Mouse (Mus musculus) midbrain, embryonic 13.5 days (tissue): ENCODE results near the gene Ehbp1l1. TPM values are rescaled to one million over a fixed set of nuclear protein-coding genes. Genes with fewer than 3 reads are reported as not detected.
A peak's percentile ranks its signal among the peaks of the same experiment; 100 is the strongest.

Experiments used
- ATAC-seq: fragments of 200-750 bp; cut with Nextera tagmentation; 2 replicates; pipeline ENCODE4 v1.8.0; 2017; ENCODE audit warnings: mild to moderate bottlenecking, moderate TSS enrichment, moderate library complexity
- H3K27ac ChIP-seq: fragments of 300-500 bp; sonication (generic); 2 replicates; pipeline ENCODE4 v1.5.1; 2015; ENCODE audit warnings: inconsistent platforms, mild to moderate bottlenecking, moderate library complexity
- H3K27me3 ChIP-seq: fragments of 300-500 bp; sonication (generic); 2 replicates; pipeline ENCODE4 v1.6.1; 2015; ENCODE audit warnings: mild to moderate bottlenecking, inconsistent platforms
- H3K36me3 ChIP-seq: fragments of 300-500 bp; sonication (generic); 2 replicates; pipeline ENCODE4 v1.6.1; 2015; ENCODE audit warnings: mild to moderate bottlenecking, inconsistent platforms
- H3K4me1 ChIP-seq: fragments of 300-500 bp; sonication (generic); replicated peaks from 2 replicates; pipeline ENCODE4 v1.6.1; 2015; ENCODE audit warnings: inconsistent platforms
- H3K4me2 ChIP-seq: fragments of 300-500 bp; sonication (generic); replicated peaks from 2 replicates; pipeline ENCODE4 v1.6.1; 2015; ENCODE audit warnings: moderate library complexity, mild to moderate bottlenecking, inconsistent platforms
- H3K4me3 ChIP-seq: fragments of 300-500 bp; sonication (generic); replicated peaks from 2 replicates; pipeline ENCODE4 v1.5.1; 2015; ENCODE audit warnings: mild to moderate bottlenecking, inconsistent platforms
- H3K9ac ChIP-seq: fragments of 300-500 bp; sonication (generic); replicated peaks from 2 replicates; pipeline ENCODE4 v1.6.1; 2015; ENCODE audit warnings: mild to moderate bottlenecking, inconsistent platforms
- H3K9me3 ChIP-seq: fragments of 300-500 bp; sonication (generic); 2 replicates; pipeline ENCODE4 v1.6.1; 2016; ENCODE audit warnings: mild to moderate bottlenecking, inconsistent platforms
- WGBS: fragments of 180-500 bp; shearing (Covaris S2); methylation state at CpG from one replicate; pipeline ENCODE4 v1.1.7; 2015; 5-methylcytosine and 5-hydroxymethylcytosine counted together
- polyA plus RNA-seq: library from polyadenylated mRNA; unstranded; fragments of >200 nt; fragmentation: Nextera tagmentation; extraction: Ambion mirVana; gene quantifications from 2 replicates; pipeline ENCODE4 v1.2.1, GENCODE M21; 2015

The Ehbp1l1 gene
- polyA plus RNA-seq, 1 experiment from 2014 or later, result 10.5 TPM

GRCm38 (mm10) chr19:5746907-5747363 is 20.8 kb upstream of the Ehbp1l1 start:
- no peak for ATAC-seq
- 22% methylated on average over 12 of the region's 12 CpGs for WGBS

GRCm38 (mm10) chr19:5745756-5746710 is 19.9 kb upstream of the Ehbp1l1 start:
- peak overlapping the region; percentile 27 for H3K4me3 ChIP-seq
- H3K27ac ChIP-seq, result no peak overlapping the region
- H3K9ac ChIP-seq, result peak overlapping the region; percentile 54
- ATAC-seq, result peak; percentile 29
- H3K36me3 ChIP-seq, result no peaks in the 10 kb centered on the region
- peaks cover 46% of the 10 kb centered on the region for H3K4me1 ChIP-seq
- peaks cover 88% of the 10 kb centered on the region for H3K27me3 ChIP-seq
- H3K4me2 ChIP-seq, result peak overlapping the region; percentile 54
- no peaks in the 10 kb centered on the region for H3K9me3 ChIP-seq
- WGBS, result 2% methylated on average over 35 of the region's 36 CpGs

More at GRCm38 (mm10) chr19:5746907-5747363, 20.8 kb upstream of the Ehbp1l1 start:
- Histone ChIP-seq H3K9me3 (no peaks in the 10 kb centered on the region), H3K9ac (no peak overlapping the region), H3K27ac (no peak overlapping the region), H3K27me3 (peaks cover 90% of the 10 kb centered on the region), H3K4me1 (peaks cover 46% of the 10 kb centered on the region), H3K4me3 (no peak overlapping the region), H3K36me3 (no peaks in the 10 kb centered on the region), H3K4me2 (no peak overlapping the region)

DNA sequence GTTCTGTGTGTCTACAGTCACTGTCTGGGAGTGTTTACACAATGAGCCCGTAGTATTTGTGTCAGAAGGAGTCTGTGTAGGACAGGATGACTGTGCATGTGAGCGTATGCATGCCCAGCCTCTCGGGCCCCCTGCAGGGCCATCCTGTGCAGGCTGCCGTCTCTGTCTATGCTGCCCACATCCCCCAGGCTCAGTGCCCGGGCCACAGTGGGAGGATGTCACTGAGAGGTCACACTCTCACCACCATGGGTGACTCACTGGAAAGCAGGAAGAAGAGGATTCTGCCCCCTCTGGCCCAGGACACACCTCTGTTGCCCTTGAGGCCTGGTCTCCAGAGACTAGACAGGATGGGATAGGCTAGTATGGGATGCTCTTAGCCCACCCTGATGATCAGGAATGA is 17.5 kb upstream of the Ehbp1l1 start:
- Histone ChIP-seq H3K9me3 (no peaks in the 10 kb centered on the region), H3K4me2 (no peak overlapping the region), H3K4me3 (no peak overlapping the region), H3K27ac (no peak overlapping the region), H3K36me3 (no peaks in the 10 kb centered on the region), H3K9ac (peak overlapping the region; percentile 45), H3K27me3 (peaks cover 85% of the 10 kb centered on the region), H3K4me1 (peaks cover 47% of the 10 kb centered on the region)
- ATAC-seq, result no peak
- WGBS, result 66% methylated on average over 5 of the region's 5 CpGs

DNA sequence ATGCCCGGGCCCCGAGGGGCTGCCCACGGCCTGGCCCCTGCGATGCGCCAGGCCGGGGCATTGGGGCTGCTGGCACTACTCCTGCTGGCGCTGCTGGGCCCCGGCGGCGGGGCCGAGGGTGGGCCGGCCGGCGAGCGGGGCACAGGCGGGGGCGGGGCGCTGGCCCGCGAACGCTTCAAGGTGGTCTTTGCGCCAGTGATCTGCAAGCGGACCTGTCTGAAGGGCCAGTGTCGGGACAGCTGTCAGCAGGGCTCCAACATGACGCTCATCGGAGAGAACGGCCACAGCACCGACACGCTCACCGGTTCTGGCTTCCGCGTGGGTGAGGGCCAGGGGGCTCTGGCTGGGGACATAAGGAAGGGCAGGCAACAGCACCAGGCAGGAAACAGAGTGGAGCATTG is 16.1 kb upstream of the Ehbp1l1 start:
- ATAC-seq, result peak; percentile 68
- Histone ChIP-seq H3K9ac (peak overlapping the region; percentile 90), H3K4me2 (peak overlapping the region; percentile 94), H3K4me3 (peak overlapping the region; percentile 57), H3K36me3 (no peaks in the 10 kb centered on the region), H3K4me1 (peaks cover 47% of the 10 kb centered on the region), H3K27ac (peak overlapping the region; percentile 69), H3K27me3 (peaks cover 83% of the 10 kb centered on the region), H3K9me3 (no peaks in the 10 kb centered on the region)
- WGBS, result 2% methylated on average over 32 of the region's 32 CpGs

GRCm38 (mm10) chr19:5741641-5742240 is 15.6 kb upstream of the Ehbp1l1 start:
- H3K27me3 ChIP-seq, result peaks cover 83% of the 10 kb centered on the region
- no peaks in the 10 kb centered on the region for H3K9me3 ChIP-seq
- peak; percentile 59 for ATAC-seq
- H3K36me3 ChIP-seq, result no peaks in the 10 kb centered on the region
- peak overlapping the region; percentile 80 for H3K27ac ChIP-seq
- peak overlapping the region; percentile 94 for H3K4me2 ChIP-seq
- H3K4me1 ChIP-seq, result peaks cover 45% of the 10 kb centered on the region
- WGBS, result under 1% methylated on average over 27 of the region's 55 CpGs
- peak overlapping the region; percentile 57 for H3K4me3 ChIP-seq
- peak overlapping the region; percentile 90 for H3K9ac ChIP-seq

DNA sequence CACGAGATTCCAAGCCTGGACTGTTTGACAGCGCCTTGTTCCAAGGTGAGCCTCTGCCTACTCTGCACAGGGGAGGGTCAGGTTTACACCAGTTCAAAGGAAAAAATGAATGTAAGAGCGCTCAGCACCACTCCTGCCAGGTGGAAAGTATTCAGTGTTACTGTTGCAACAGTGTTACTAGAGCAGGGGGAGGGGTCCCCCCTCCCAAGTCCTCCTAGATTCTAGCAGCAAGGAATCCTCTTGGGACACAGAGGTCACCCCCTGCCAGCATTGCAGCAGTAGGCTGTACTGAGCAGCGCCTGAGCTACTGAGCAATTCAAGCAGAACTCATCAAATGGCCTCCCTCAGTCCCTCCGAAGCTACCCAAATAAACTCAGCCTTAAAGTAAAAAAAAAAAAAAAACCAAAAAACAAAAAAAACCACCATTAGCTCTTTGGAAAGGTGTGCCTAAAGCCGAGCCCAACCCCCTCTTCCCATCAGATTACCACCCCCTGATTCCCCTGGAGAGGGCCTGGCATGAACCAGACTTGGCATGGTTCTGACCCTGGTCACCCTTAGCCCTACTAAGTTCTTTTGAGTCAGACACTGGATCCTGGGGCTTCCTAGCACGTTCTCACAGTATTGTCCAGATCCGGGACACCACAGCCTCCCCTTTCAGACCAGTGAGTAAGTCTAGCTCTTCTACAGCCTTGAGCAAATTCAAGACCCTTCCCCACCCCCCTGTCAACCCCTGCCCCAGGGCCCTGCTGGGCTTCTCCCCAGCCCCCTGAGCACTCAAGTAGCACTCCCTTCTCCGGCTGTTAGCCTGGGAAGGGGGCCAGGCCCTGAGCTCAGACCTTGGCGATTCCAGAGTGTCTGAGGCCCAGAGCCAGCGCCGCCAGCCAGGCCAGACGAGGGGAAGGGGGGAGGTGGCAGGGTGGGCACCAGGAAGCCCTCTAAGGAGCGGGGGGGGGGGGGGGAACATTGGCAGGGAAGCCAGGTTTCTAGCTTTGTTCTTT is 14.5 kb upstream of the Ehbp1l1 start, which contains the start of gene Ltbp3:
Gene Ltbp3 (plus strand): TSS at position 585 of the 998 bp plus-strand sequence.
- 16% methylated on average over 13 of the region's 14 CpGs for WGBS
- H3K9ac ChIP-seq, result peak within 1 kb of the TSS; percentile 90
- H3K4me1 ChIP-seq, result peaks cover 33% of the 10 kb centered on the region
- no peaks in the 10 kb centered on the region for H3K36me3 ChIP-seq
- H3K4me3 ChIP-seq, result peak within 1 kb of the TSS; percentile 57
- peak within 1 kb of the TSS; percentile 80 for H3K27ac ChIP-seq
- no peaks in the 10 kb centered on the region for H3K9me3 ChIP-seq
- peak; percentile 55; the same call in 1 of the 2 replicates for ATAC-seq
- H3K4me2 ChIP-seq, result peak within 1 kb of the TSS; percentile 94
- peaks cover 74% of the 10 kb centered on the region for H3K27me3 ChIP-seq

DNA sequence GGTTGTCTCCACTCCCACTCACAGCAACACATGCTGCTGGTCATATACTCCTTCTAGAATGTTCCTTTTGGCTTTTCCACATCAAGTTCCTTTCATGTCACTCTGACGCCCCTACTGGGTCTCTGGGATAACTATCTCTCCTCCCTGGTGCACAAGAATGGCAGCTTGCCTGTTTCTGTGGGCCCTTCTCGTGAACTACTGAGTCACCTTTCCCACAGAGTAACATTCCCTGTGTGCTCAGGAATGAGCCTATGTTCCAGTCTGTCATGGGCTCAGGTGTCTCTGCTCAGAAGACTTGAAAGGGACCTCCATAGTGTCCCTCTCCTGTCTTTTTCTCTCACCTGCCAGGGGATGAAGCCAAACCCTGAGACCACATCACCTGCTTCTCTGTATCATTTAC is 13.3 kb upstream of the Ehbp1l1 start:
- Histone ChIP-seq H3K27ac (no peak overlapping the region), H3K9ac (no peak overlapping the region), H3K4me1 (peaks cover 28% of the 10 kb centered on the region), H3K4me3 (no peak overlapping the region), H3K9me3 (no peaks in the 10 kb centered on the region), H3K36me3 (no peaks in the 10 kb centered on the region), H3K27me3 (peaks cover 67% of the 10 kb centered on the region), H3K4me2 (no peak overlapping the region)
- ATAC-seq, result no peak
- WGBS, result 56% methylated on average over 2 of the region's 2 CpGs

- ATAC-seq, result no peak
- Histone ChIP-seq H3K36me3 (peaks cover 3% of the 10 kb centered on the region; the same call in 1 of the 2 replicates), H3K27ac (no peak overlapping the region), H3K9me3 (no peaks in the 10 kb centered on the region), H3K4me3 (no peak overlapping the region), H3K4me1 (peaks cover 23% of the 10 kb centered on the region), H3K27me3 (peaks cover 22% of the 10 kb centered on the region), H3K9ac (no peak overlapping the region), H3K4me2 (no peak overlapping the region)
- 83% methylated on average over 9 of the region's 9 CpGs for WGBS
Measured at GRCm38 (mm10) chr19:5734325-5734724, 8.2 kb upstream of the Ehbp1l1 start.

DNA sequence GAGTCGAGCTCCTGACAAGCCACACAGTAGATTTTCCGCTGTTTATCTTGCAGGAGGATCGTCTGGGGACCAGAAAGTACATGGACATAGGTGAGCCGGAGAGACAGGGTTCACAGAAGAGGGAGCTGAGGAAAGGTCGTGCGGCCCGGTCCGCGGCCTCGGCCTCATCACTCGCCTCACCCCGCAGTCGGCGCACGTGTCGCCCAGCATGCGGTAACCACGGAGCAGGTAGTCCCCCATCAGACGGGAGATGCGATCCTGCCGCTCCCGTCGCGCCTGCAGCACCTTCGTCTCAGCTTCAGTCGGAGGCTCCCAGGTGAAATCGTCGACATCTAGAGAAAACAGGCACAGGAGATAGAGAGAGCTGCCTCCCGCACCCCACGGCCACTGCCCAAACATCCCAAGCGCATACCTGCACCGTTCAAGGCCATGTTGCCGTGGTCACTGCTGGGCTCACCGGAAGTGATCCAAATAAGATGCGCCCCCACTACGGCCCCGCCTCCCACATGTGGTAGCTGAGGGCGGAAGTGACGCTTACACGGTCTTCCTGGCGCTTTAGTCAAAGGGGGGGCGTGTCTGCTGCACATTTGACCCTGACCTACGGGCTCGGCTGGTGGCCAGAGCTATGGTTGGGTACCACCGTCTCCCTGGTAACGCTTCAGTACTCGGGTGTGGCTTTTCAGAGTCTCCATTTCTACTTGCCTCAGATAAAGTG is 5.3 kb upstream of the Ehbp1l1 start:
- Histone ChIP-seq H3K4me2 (peak overlapping the region; percentile 97), H3K27ac (peak overlapping the region; percentile 79), H3K9ac (peak overlapping the region; percentile 82), H3K4me1 (peaks cover 45% of the 10 kb centered on the region), H3K27me3 (peaks cover 8% of the 10 kb centered on the region; the same call in 1 of the 2 replicates), H3K9me3 (no peaks in the 10 kb centered on the region), H3K36me3 (peaks cover 5% of the 10 kb centered on the region; the same call in 1 of the 2 replicates), H3K4me3 (peak overlapping the region; percentile 84)
- ATAC-seq, result peak; percentile 84
- 1% methylated on average over 47 of the region's 47 CpGs for WGBS

- no peaks in the 10 kb centered on the region for H3K9me3 ChIP-seq
- 0 out of 2 replicates have a peak overlapping the region, but pooled peaks have one; percentile 98 for H3K27ac ChIP-seq
- H3K27me3 ChIP-seq, result peaks cover 8% of the 10 kb centered on the region; the same call in 1 of the 2 replicates
- peak overlapping the region; percentile 99 for H3K9ac ChIP-seq
- H3K36me3 ChIP-seq, result peaks cover 9% of the 10 kb centered on the region
- peak overlapping the region; percentile 97 for H3K4me2 ChIP-seq
- peak overlapping the region; percentile 95 for H3K4me3 ChIP-seq
- peaks cover 54% of the 10 kb centered on the region for H3K4me1 ChIP-seq
- WGBS, result 75% methylated on average over 29 of the region's 29 CpGs
- ATAC-seq, result no peak
Measured at GRCm38 (mm10) chr19:5730314-5731186, 4.4 kb upstream of the Ehbp1l1 start.
